Mouse (Mus musculus) urinary bladder, adult 2 months (tissue): ENCODE results near the gene Lin7a. TPM values are rescaled to one million over a fixed set of nuclear protein-coding genes. Genes with fewer than 3 reads are reported as not detected.

Experiments used
- DNase-seq: peaks from one replicate; pipeline ENCODE4 v3.0.0; 2022; ENCODE audit warnings: low spot score
- polyA plus RNA-seq: library from polyadenylated mRNA; depleted of rRNA; stranded (reverse); fragments of >200 nt; gene quantifications from 2 replicates; pipeline ENCODE4 v1.2.3, GENCODE M21; 2012; rRNA removed

Gene Lin7a
- polyA plus RNA-seq, 1 experiment: 1.0 TPM

DNA sequence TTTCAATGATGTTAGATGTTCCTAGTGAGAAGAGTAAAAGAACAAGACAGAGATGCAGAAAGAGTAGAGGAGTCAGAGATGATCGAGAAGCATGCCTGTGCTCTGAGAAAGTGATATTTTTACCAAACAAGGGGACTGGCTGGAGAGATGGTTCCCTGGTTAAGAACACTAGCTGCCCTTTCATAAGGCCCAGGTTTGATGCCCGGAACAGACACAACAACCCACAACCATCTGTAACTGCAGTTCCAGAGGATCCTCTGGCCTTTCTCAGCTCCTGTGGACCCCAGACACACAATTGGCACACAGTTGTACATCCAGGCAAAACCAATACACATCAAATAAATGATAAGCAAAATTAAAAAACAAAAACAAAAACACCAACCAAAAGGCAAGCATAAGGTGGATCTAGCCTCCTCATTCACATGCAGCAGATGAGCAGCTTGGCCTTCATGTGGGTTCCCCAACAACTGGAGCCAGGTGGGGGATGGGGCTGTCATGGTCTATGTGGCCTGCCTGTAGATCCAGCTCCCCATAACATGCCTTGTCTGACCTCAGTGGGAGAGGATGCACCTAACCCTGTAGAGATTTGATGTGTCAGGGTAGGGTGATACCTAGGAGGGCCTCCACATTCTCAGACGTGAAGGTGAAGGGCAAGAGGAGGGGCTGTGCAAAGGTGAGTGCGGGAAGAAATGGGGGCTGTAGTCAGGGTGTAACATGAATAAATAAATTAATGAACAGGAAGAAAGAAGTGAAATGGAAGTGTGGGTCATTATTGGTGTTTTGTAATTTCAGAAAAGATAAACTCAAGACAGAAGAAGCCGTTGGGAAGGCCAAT, 178.2 kb downstream of the Lin7a start:
- DNase-seq: no peak

DNA sequence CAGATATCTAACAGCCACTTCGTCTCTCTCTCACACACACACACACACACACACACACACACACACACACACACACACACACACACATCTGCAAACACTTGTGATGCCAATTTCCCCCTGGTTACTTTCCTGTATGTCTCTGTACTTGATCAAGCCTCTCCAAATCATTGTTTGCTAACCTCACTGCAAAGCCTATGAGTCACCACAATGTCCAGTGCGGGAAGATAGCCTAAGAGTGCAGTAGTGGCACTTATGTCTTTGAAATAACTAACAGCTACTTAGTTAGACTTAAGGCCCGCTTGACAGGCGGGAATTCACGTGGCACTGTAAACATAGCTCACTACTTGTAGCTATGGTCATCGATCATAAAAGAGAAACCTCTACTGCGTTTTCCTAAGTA, 196.3 kb downstream of the Lin7a start:
- DNase-seq: no peak

Other genes with a start within 250 kb of the Lin7a start
- gene Acss3, start 148.0 kb upstream of the Lin7a start, polyA plus RNA-seq: 5.5 and 5.6 TPM in 2 replicates
- 0.03 and 0.04 TPM in 2 replicates for gene Myf5, start 214.4 kb downstream of the Lin7a start, polyA plus RNA-seq
- gene Myf6, start 223.1 kb downstream of the Lin7a start, polyA plus RNA-seq: not detected in 2 replicates